Mouse (Mus musculus): ENCODE measurements around the gene Rasgef1b.

Gene Rasgef1b

GRCm38 (mm10) chr5:99487009-99487858 lies 241.6 kb downstream of the Rasgef1b start:
- no peak for DNase-seq (ENCODE audit: low read depth, low spot score)
- Histone ChIP-seq H3K27me3 (ENCODE audit: control insufficient read depth, insufficient read depth, low read length, poor library complexity, severe bottlenecking) (no peaks in the 10 kb centered on the region; the same call in 1 of the 2 replicates), H3K36me3 (ENCODE audit: control insufficient read depth, insufficient read depth, low read length, poor library complexity, severe bottlenecking) (no peaks in the 10 kb centered on the region)

GRCm38 (mm10) chr5:99483162-99483561 lies 245.7 kb downstream of the Rasgef1b start:
- DNase-seq (ENCODE audit: low read depth, low spot score), result no peak
- no peaks in the 10 kb centered on the region for H3K36me3 ChIP-seq (ENCODE audit: control insufficient read depth, insufficient read depth, low read length, poor library complexity, severe bottlenecking)
- no peaks in the 10 kb centered on the region; the same call in 1 of the 2 replicates for H3K27me3 ChIP-seq (ENCODE audit: control insufficient read depth, insufficient read depth, low read length, poor library complexity, severe bottlenecking)

GRCm38 (mm10) chr5:99482524-99482923 lies 246.3 kb downstream of the Rasgef1b start:
- H3K27me3 ChIP-seq (ENCODE audit: control insufficient read depth, insufficient read depth, low read length, poor library complexity, severe bottlenecking), result no peaks in the 10 kb centered on the region; the same call in 1 of the 2 replicates

GRCm38 (mm10) chr5:99482016-99482415 lies 246.8 kb downstream of the Rasgef1b start:
- H3K36me3 ChIP-seq (ENCODE audit: control insufficient read depth, insufficient read depth, low read length, poor library complexity, severe bottlenecking), result no peaks in the 10 kb centered on the region
- no peaks in the 10 kb centered on the region; the same call in 1 of the 2 replicates for H3K27me3 ChIP-seq (ENCODE audit: control insufficient read depth, insufficient read depth, low read length, poor library complexity, severe bottlenecking)
- no peak for DNase-seq (ENCODE audit: low read depth, low spot score)

More at GRCm38 (mm10) chr5:99482524-99482923, 246.3 kb downstream of the Rasgef1b start:
- no peaks in the 10 kb centered on the region for H3K36me3 ChIP-seq (ENCODE audit: control insufficient read depth, insufficient read depth, low read length, poor library complexity, severe bottlenecking)
- DNase-seq (ENCODE audit: low read depth, low spot score), result no peak

GRCm38 (mm10) chr5:99480078-99481031 lies 248.5 kb downstream of the Rasgef1b start:
- DNase-seq (ENCODE audit: low read depth, low spot score), result no peak
- H3K27me3 ChIP-seq (ENCODE audit: control insufficient read depth, insufficient read depth, low read length, poor library complexity, severe bottlenecking), result no peaks in the 10 kb centered on the region

GRCm38 (mm10) chr5:99479263-99480077 lies 249.4 kb downstream of the Rasgef1b start:
- peak; percentile 32 for DNase-seq (ENCODE audit: low read depth, low spot score)
- no peaks in the 10 kb centered on the region; the same call in 1 of the 2 replicates for H3K36me3 ChIP-seq (ENCODE audit: control insufficient read depth, insufficient read depth, low read length, poor library complexity, severe bottlenecking)

More at GRCm38 (mm10) chr5:99480078-99481031, 248.5 kb downstream of the Rasgef1b start:
- H3K36me3 ChIP-seq (ENCODE audit: control insufficient read depth, insufficient read depth, low read length, poor library complexity, severe bottlenecking), result no peaks in the 10 kb centered on the region

GRCm38 (mm10) chr5:99478716-99479115 lies 250.1 kb downstream of the Rasgef1b start:
- H3K27me3 ChIP-seq (ENCODE audit: control insufficient read depth, insufficient read depth, low read length, poor library complexity, severe bottlenecking), result no peaks in the 10 kb centered on the region
- DNase-seq (ENCODE audit: low read depth, low spot score), result no peak
- H3K36me3 ChIP-seq (ENCODE audit: control insufficient read depth, insufficient read depth, low read length, poor library complexity, severe bottlenecking), result no peaks in the 10 kb centered on the region; the same call in 1 of the 2 replicates

More at GRCm38 (mm10) chr5:99479263-99480077, 249.4 kb downstream of the Rasgef1b start:
- H3K27me3 ChIP-seq (ENCODE audit: control insufficient read depth, insufficient read depth, low read length, poor library complexity, severe bottlenecking), result no peaks in the 10 kb centered on the region

- Histone ChIP-seq H3K27me3 (ENCODE audit: control insufficient read depth, insufficient read depth, low read length, poor library complexity, severe bottlenecking) (no peaks in the 10 kb centered on the region), H3K36me3 (ENCODE audit: control insufficient read depth, insufficient read depth, low read length, poor library complexity, severe bottlenecking) (no peaks in the 10 kb centered on the region; the same call in 1 of the 2 replicates)
- DNase-seq (ENCODE audit: low read depth, low spot score), result no peak
These were observed 251.4 kb downstream of the Rasgef1b start for GRCm38 (mm10) chr5:99477420-99477815.

GRCm38 (mm10) chr5:99476640-99477419 lies 252.0 kb downstream of the Rasgef1b start:
- no peaks in the 10 kb centered on the region for H3K27me3 ChIP-seq (ENCODE audit: control insufficient read depth, insufficient read depth, low read length, poor library complexity, severe bottlenecking)
- H3K36me3 ChIP-seq (ENCODE audit: control insufficient read depth, insufficient read depth, low read length, poor library complexity, severe bottlenecking), result no peaks in the 10 kb centered on the region; the same call in 1 of the 2 replicates
- DNase-seq (ENCODE audit: low read depth, low spot score), result no peak

- peak; percentile 67 for DNase-seq (ENCODE audit: low read depth, low spot score)
- H3K27me3 ChIP-seq (ENCODE audit: control insufficient read depth, insufficient read depth, low read length, poor library complexity, severe bottlenecking), result no peaks in the 10 kb centered on the region
- no peaks in the 10 kb centered on the region; the same call in 1 of the 2 replicates for H3K36me3 ChIP-seq (ENCODE audit: control insufficient read depth, insufficient read depth, low read length, poor library complexity, severe bottlenecking)
These were observed 256.1 kb downstream of the Rasgef1b start for GRCm38 (mm10) chr5:99472607-99473335.

GRCm38 (mm10) chr5:99471790-99472189 lies 257.1 kb downstream of the Rasgef1b start:
- Histone ChIP-seq H3K36me3 (ENCODE audit: control insufficient read depth, insufficient read depth, low read length, poor library complexity, severe bottlenecking) (no peaks in the 10 kb centered on the region; the same call in 1 of the 2 replicates), H3K27me3 (ENCODE audit: control insufficient read depth, insufficient read depth, low read length, poor library complexity, severe bottlenecking) (no peaks in the 10 kb centered on the region)
- DNase-seq (ENCODE audit: low read depth, low spot score), result no peak

GRCm38 (mm10) chr5:99470613-99471012 lies 258.3 kb downstream of the Rasgef1b start:
- no peak for DNase-seq (ENCODE audit: low read depth, low spot score)
- no peaks in the 10 kb centered on the region for H3K27me3 ChIP-seq (ENCODE audit: control insufficient read depth, insufficient read depth, low read length, poor library complexity, severe bottlenecking)
- H3K36me3 ChIP-seq (ENCODE audit: control insufficient read depth, insufficient read depth, low read length, poor library complexity, severe bottlenecking), result no peaks in the 10 kb centered on the region; the same call in 1 of the 2 replicates

GRCm38 (mm10) chr5:99459007-99459406 lies 269.9 kb downstream of the Rasgef1b start:
- Histone ChIP-seq H3K36me3 (ENCODE audit: control insufficient read depth, insufficient read depth, low read length, poor library complexity, severe bottlenecking) (no peaks in the 10 kb centered on the region), H3K27me3 (ENCODE audit: control insufficient read depth, insufficient read depth, low read length, poor library complexity, severe bottlenecking) (no peaks in the 10 kb centered on the region)
- no peak for DNase-seq (ENCODE audit: low read depth, low spot score)

All from splenic B cell, adult 2 months (primary cell).